Mouse (Mus musculus) lung, adult 10 weeks (tissue): ENCODE results near the gene Pgs1. TPM values are rescaled to one million over a fixed set of nuclear protein-coding genes. Genes with fewer than 3 reads are reported as not detected.

Experiments
- polyA plus RNA-seq: library from polyadenylated mRNA; stranded (reverse); fragments of 350-450 nt; fragmentation: Illumina TruSeq; extraction: RNeasy Lipid Tissue Mini Kit (QIAGEN cat#74804); gene quantifications from one replicate; pipeline ENCODE4 v1.2.3, GENCODE M21; 2014; ENCODE audit warnings: low read depth, low replicate concordance; ENCODE audit not compliant: insufficient read depth

The Pgs1 gene
- 45.7 TPM for polyA plus RNA-seq

GRCm38 (mm10) chr11:117986126-117987031 is at the start of gene Pgs1:
TSS of gene Pgs1 (plus strand) at chr11:117986292.

GRCm38 (mm10) chr11:117969945-117970872 is 15.9 kb upstream of the Pgs1 start, which contains the start of gene Socs3:
TSS of gene Socs3 (minus strand) at chr11:117970047.

Other genes with a start within 250 kb of the Pgs1 start
- 1.9 TPM for gene Tmc8, start 204.2 kb upstream of the Pgs1 start, polyA plus RNA-seq
- 23.9 TPM for gene Tmc6, start 204.1 kb upstream of the Pgs1 start, polyA plus RNA-seq
- not detected for gene 6030468B19Rik, start 188.6 kb upstream of the Pgs1 start, polyA plus RNA-seq
- not detected for gene Gm20708, start 176.6 kb upstream of the Pgs1 start, polyA plus RNA-seq
- gene Syngr2, start 176.6 kb upstream of the Pgs1 start, polyA plus RNA-seq = 107 TPM
- 2.4 TPM for gene Afmid, start 160.4 kb upstream of the Pgs1 start, polyA plus RNA-seq
- gene Tk1, start 160.2 kb upstream of the Pgs1 start, polyA plus RNA-seq = 3.5 TPM
- 2.8 TPM for gene Birc5, start 137.0 kb upstream of the Pgs1 start, polyA plus RNA-seq
- gene Tmem235, start 125.5 kb upstream of the Pgs1 start, polyA plus RNA-seq = not detected
- gene Tha1, start 112.8 kb upstream of the Pgs1 start, polyA plus RNA-seq = 4.5 TPM
- gene Socs3, start 16.2 kb upstream of the Pgs1 start, polyA plus RNA-seq = 16.6 TPM
- 0.02 TPM for gene Dnah17, start 144.3 kb downstream of the Pgs1 start, polyA plus RNA-seq